Mouse (Mus musculus) heart, adult 2 months (tissue): ENCODE measurements around the gene Bach2.

Experiments
- CTCF ChIP-seq: fragments of 200-600 bp; IDR thresholded peaks from 2 replicates; pipeline ENCODE4 v1.8.1; 2022; ENCODE audit warnings: antibody characterized with exemption, mild to moderate bottlenecking, moderate library complexity
- EP300 ChIP-seq: fragments of 200-500 bp; IDR thresholded peaks from 2 replicates; pipeline ENCODE4 v1.6.1; 2011; ENCODE audit warnings: low read depth, low read length, control low read depth; ENCODE audit not compliant: insufficient read depth
- POLR2A ChIP-seq: fragments of 200-500 bp; IDR thresholded peaks from 2 replicates; pipeline ENCODE4 v1.6.1; 2011; ENCODE audit warnings: mild to moderate bottlenecking, low read depth, low read length, control low read depth; ENCODE audit not compliant: insufficient read depth

GRCm38 (mm10) chr4:32198589-32198988 lies 40.0 kb upstream of the Bach2 start:
- TF ChIP-seq POLR2A (no peak), CTCF (no peak), EP300 (no peak)
